Mouse (Mus musculus): ENCODE data around the gene Timp2. TPM values are rescaled to one million over a fixed set of nuclear protein-coding genes. Genes with fewer than 3 reads are reported as not detected.

Timp2 gene
- polyA plus RNA-seq, 1 experiment: 83.3 TPM

DNA sequence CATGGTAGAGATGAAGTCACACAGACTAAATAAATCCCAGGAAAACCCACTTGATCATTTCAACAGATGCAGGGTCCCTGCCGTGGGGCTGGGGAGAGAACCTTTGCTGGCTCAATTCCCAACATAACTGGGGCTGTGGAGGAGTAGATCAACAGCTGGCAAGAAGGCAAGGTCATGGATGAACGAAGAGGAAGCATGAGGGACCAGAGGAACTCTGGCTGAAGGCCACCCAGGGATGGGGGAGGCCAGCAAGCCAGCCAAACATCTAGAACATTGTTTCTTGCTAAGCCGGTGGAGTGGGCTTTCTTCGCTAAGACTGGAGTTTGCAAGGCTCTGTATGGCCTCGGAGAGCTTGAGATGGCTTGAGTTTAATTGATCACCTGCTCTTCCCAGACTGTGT, 20.3 kb upstream of the Timp2 start:
- 31% methylated on average over 5 of the region's 5 CpGs for WGBS
- DNase-seq: no peak
- TF ChIP-seq POLR2A (IDR thresholded peaks at IDR 0.05; ENCODE audit: low read depth, low read length) (no peak), CTCF (conservative IDR thresholded peaks at IDR 0.05; ENCODE audit: insufficient read depth, insufficient read length, low read depth, low read length) (no peak)
- no peaks in the 10 kb centered on the region for H3K27me3 ChIP-seq (replicated peaks; ENCODE audit: control insufficient read depth, insufficient read depth, low read length)
- no peak overlapping the region for H3K27ac ChIP-seq (ENCODE audit: insufficient read depth, low read depth, low read length)
- H3K4me1 ChIP-seq (ENCODE audit: control insufficient read depth, insufficient read depth, low read length): no peaks in the 10 kb centered on the region
- no peak overlapping the region for H3K4me3 ChIP-seq (ENCODE audit: insufficient read depth, low read depth, low read length)
- H3K36me3 ChIP-seq (ENCODE audit: control insufficient read depth, insufficient read depth, low read length): no peaks in the 10 kb centered on the region

- H3K27me3 ChIP-seq (replicated peaks; ENCODE audit: control insufficient read depth, insufficient read depth, low read length): no peaks in the 10 kb centered on the region
- H3K36me3 ChIP-seq (ENCODE audit: control insufficient read depth, insufficient read depth, low read length): no peaks in the 10 kb centered on the region
- no peak overlapping the region for H3K4me3 ChIP-seq (ENCODE audit: insufficient read depth, low read depth, low read length)
- WGBS: 73% methylated on average over 8 of the region's 8 CpGs
- TF ChIP-seq CTCF (conservative IDR thresholded peaks at IDR 0.05; ENCODE audit: insufficient read depth, insufficient read length, low read depth, low read length): no peak
- no peak for TF ChIP-seq POLR2A (IDR thresholded peaks at IDR 0.05; ENCODE audit: low read depth, low read length)
- DNase-seq: no peak
- H3K27ac ChIP-seq (ENCODE audit: insufficient read depth, low read depth, low read length): no peak overlapping the region
- H3K4me1 ChIP-seq (ENCODE audit: control insufficient read depth, insufficient read depth, low read length): no peaks in the 10 kb centered on the region
Observed at GRCm38 (mm10) chr11:118375461-118375860, 19.9 kb upstream of the Timp2 start.

GRCm38 (mm10) chr11:118375006-118375405, 19.5 kb upstream of the Timp2 start:
- no peaks in the 10 kb centered on the region for H3K4me1 ChIP-seq (ENCODE audit: control insufficient read depth, insufficient read depth, low read length)
- no peak for DNase-seq
- H3K36me3 ChIP-seq (ENCODE audit: control insufficient read depth, insufficient read depth, low read length): no peaks in the 10 kb centered on the region
- TF ChIP-seq CTCF (conservative IDR thresholded peaks at IDR 0.05; ENCODE audit: insufficient read depth, insufficient read length, low read depth, low read length) (0 out of 2 replicates have a peak, but pooled peaks have one; percentile 23), POLR2A (IDR thresholded peaks at IDR 0.05; ENCODE audit: low read depth, low read length) (no peak)
- H3K27me3 ChIP-seq (replicated peaks; ENCODE audit: control insufficient read depth, insufficient read depth, low read length): no peaks in the 10 kb centered on the region
- no peak overlapping the region for H3K4me3 ChIP-seq (ENCODE audit: insufficient read depth, low read depth, low read length)
- no peak overlapping the region for H3K27ac ChIP-seq (ENCODE audit: insufficient read depth, low read depth, low read length)

DNA sequence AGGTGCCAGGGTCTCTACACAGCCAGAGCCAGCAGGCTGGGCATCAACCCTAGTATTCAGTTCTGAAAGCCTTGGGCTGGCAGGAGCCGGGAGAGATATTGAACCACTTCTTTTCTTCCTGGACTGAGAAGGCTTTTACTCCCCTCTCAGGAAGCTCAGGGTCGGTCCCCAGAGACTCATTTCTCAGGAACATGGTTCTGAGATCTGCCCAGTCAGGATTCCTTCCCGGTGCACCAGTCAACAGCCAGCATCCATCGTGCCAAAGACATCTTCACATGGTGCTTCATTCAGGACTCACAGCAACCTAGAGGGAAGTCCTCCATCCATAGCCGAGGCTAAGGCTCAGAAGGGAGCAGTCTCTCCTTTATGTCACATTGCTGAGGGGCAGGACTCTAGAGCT, 19.0 kb upstream of the Timp2 start:
- H3K27me3 ChIP-seq (replicated peaks; ENCODE audit: control insufficient read depth, insufficient read depth, low read length): no peaks in the 10 kb centered on the region
- DNase-seq: no peak
- WGBS: 68% methylated on average over 5 of the region's 5 CpGs
- TF ChIP-seq CTCF (conservative IDR thresholded peaks at IDR 0.05; ENCODE audit: insufficient read depth, insufficient read length, low read depth, low read length) (no peak), POLR2A (IDR thresholded peaks at IDR 0.05; ENCODE audit: low read depth, low read length) (no peak)
- no peak overlapping the region for H3K4me3 ChIP-seq (ENCODE audit: insufficient read depth, low read depth, low read length)
- H3K36me3 ChIP-seq (ENCODE audit: control insufficient read depth, insufficient read depth, low read length): no peaks in the 10 kb centered on the region
- no peaks in the 10 kb centered on the region for H3K4me1 ChIP-seq (ENCODE audit: control insufficient read depth, insufficient read depth, low read length)
- no peak overlapping the region for H3K27ac ChIP-seq (ENCODE audit: insufficient read depth, low read depth, low read length)

- DNase-seq: no peak
- H3K27me3 ChIP-seq (replicated peaks; ENCODE audit: control insufficient read depth, insufficient read depth, low read length): no peaks in the 10 kb centered on the region
- H3K27ac ChIP-seq (ENCODE audit: insufficient read depth, low read depth, low read length): no peak overlapping the region
- WGBS: 72% methylated on average over 7 of the region's 7 CpGs
- TF ChIP-seq CTCF (conservative IDR thresholded peaks at IDR 0.05; ENCODE audit: insufficient read depth, insufficient read length, low read depth, low read length) (no peak), POLR2A (IDR thresholded peaks at IDR 0.05; ENCODE audit: low read depth, low read length) (no peak)
- no peaks in the 10 kb centered on the region for H3K4me1 ChIP-seq (ENCODE audit: control insufficient read depth, insufficient read depth, low read length)
- H3K4me3 ChIP-seq (ENCODE audit: insufficient read depth, low read depth, low read length): no peak overlapping the region
- H3K36me3 ChIP-seq (ENCODE audit: control insufficient read depth, insufficient read depth, low read length): no peaks in the 10 kb centered on the region
Observed at GRCm38 (mm10) chr11:118372641-118373040, 17.1 kb upstream of the Timp2 start.

- no peak overlapping the region for H3K27ac ChIP-seq (ENCODE audit: insufficient read depth, low read depth, low read length)
- no peaks in the 10 kb centered on the region for H3K4me1 ChIP-seq (ENCODE audit: control insufficient read depth, insufficient read depth, low read length)
- H3K27me3 ChIP-seq (replicated peaks; ENCODE audit: control insufficient read depth, insufficient read depth, low read length): no peaks in the 10 kb centered on the region
- TF ChIP-seq CTCF (conservative IDR thresholded peaks at IDR 0.05; ENCODE audit: insufficient read depth, insufficient read length, low read depth, low read length) (no peak), POLR2A (IDR thresholded peaks at IDR 0.05; ENCODE audit: low read depth, low read length) (no peak)
- no peaks in the 10 kb centered on the region for H3K36me3 ChIP-seq (ENCODE audit: control insufficient read depth, insufficient read depth, low read length)
- no peak for DNase-seq
- WGBS: 89% methylated on average over 7 of the region's 7 CpGs
- no peak overlapping the region for H3K4me3 ChIP-seq (ENCODE audit: insufficient read depth, low read depth, low read length)
Observed at GRCm38 (mm10) chr11:118371876-118372275, 16.3 kb upstream of the Timp2 start.

DNA sequence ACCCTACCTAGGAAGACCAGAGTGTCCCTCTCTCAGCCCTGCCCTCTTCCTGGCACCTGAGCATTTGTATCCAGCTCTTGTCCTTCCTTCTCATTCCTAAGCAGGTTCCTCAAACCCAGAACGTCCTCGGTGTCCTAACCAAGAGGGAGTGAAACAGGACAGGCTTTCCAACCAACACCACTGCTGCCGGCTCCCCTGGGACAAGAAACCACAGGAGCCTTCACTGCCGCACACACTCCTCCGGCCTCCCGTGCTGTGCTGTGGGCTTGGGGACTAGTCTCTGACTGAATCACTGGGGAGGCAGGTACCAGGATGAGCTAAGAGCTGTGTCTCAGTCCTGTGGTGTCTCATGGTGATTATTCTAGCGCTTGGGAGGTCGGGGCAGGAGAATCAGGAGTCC, 14.1 kb upstream of the Timp2 start:
- Histone ChIP-seq H3K4me1 (ENCODE audit: control insufficient read depth, insufficient read depth, low read length) (no peaks in the 10 kb centered on the region), H3K27ac (ENCODE audit: insufficient read depth, low read depth, low read length) (no peak overlapping the region), H3K27me3 (replicated peaks; ENCODE audit: control insufficient read depth, insufficient read depth, low read length) (no peaks in the 10 kb centered on the region), H3K4me3 (ENCODE audit: insufficient read depth, low read depth, low read length) (no peak overlapping the region), H3K36me3 (ENCODE audit: control insufficient read depth, insufficient read depth, low read length) (no peaks in the 10 kb centered on the region)
- WGBS: 76% methylated on average over 8 of the region's 8 CpGs
- TF ChIP-seq POLR2A (IDR thresholded peaks at IDR 0.05; ENCODE audit: low read depth, low read length) (no peak), CTCF (conservative IDR thresholded peaks at IDR 0.05; ENCODE audit: insufficient read depth, insufficient read length, low read depth, low read length) (no peak)
- no peak for DNase-seq

- H3K36me3 ChIP-seq (ENCODE audit: control insufficient read depth, insufficient read depth, low read length): no peaks in the 10 kb centered on the region
- no peak for TF ChIP-seq CTCF (conservative IDR thresholded peaks at IDR 0.05; ENCODE audit: insufficient read depth, insufficient read length, low read depth, low read length)
- no peak for TF ChIP-seq POLR2A (IDR thresholded peaks at IDR 0.05; ENCODE audit: low read depth, low read length)
- no peak for DNase-seq
- no peak overlapping the region for H3K27ac ChIP-seq (ENCODE audit: insufficient read depth, low read depth, low read length)
- H3K4me3 ChIP-seq (ENCODE audit: insufficient read depth, low read depth, low read length): no peak overlapping the region
- 78% methylated on average over 5 of the region's 5 CpGs for WGBS
- no peaks in the 10 kb centered on the region for H3K27me3 ChIP-seq (replicated peaks; ENCODE audit: control insufficient read depth, insufficient read depth, low read length)
- no peaks in the 10 kb centered on the region for H3K4me1 ChIP-seq (ENCODE audit: control insufficient read depth, insufficient read depth, low read length)
Observed at GRCm38 (mm10) chr11:118369251-118369650, 13.7 kb upstream of the Timp2 start.
